Mouse (Mus musculus) c-Kit-positive CD71-positive TER-119-positive erythroid progenitor cells, embryonic 14.5 days (primary cell): ENCODE results near the gene Mmp8.

ENCODE experiments used
- DNase-seq: peaks from one replicate; pipeline ENCODE4 v3.0.0-alpha.2; 2013; ENCODE audit warnings: low spot score

Mmp8 gene

GRCm38 (mm10) chr9:7558221-7559017, at the start of gene Mmp8:
Gene Mmp8, plus strand, starts transcription at chr9:7558456.
- no peak for DNase-seq

GRCm38 (mm10) chr9:7509619-7510233, 48.5 kb upstream of the Mmp8 start:
- no peak for DNase-seq

- no peak for DNase-seq
These were observed 40.2 kb upstream of the Mmp8 start for GRCm38 (mm10) chr9:7517944-7518571.

GRCm38 (mm10) chr9:7526255-7526940, 31.9 kb upstream of the Mmp8 start:
- DNase-seq = no peak

GRCm38 (mm10) chr9:7542763-7543162, 15.5 kb upstream of the Mmp8 start:
- no peak for DNase-seq

GRCm38 (mm10) chr9:7544923-7545457, 13.3 kb upstream of the Mmp8 start:
- DNase-seq = no peak

- DNase-seq = no peak
These were observed 12.8 kb upstream of the Mmp8 start for GRCm38 (mm10) chr9:7545471-7545870.

- no peak for DNase-seq
These were observed 12.3 kb upstream of the Mmp8 start for GRCm38 (mm10) chr9:7545920-7546319.

- DNase-seq = no peak
These were observed 6.3 kb upstream of the Mmp8 start for GRCm38 (mm10) chr9:7551943-7552342.

GRCm38 (mm10) chr9:7553536-7553935, 4.7 kb upstream of the Mmp8 start:
- DNase-seq = no peak

GRCm38 (mm10) chr9:7554382-7554781, 3.9 kb upstream of the Mmp8 start:
- DNase-seq = no peak

GRCm38 (mm10) chr9:7560026-7560425, 1.8 kb downstream of the Mmp8 start:
- DNase-seq = no peak

- DNase-seq = no peak
These were observed 9.1 kb downstream of the Mmp8 start for GRCm38 (mm10) chr9:7567376-7567775.

- no peak for DNase-seq
These were observed 9.7 kb downstream of the Mmp8 start for GRCm38 (mm10) chr9:7567923-7568322.

- DNase-seq = no peak
These were observed 12.2 kb downstream of the Mmp8 start for GRCm38 (mm10) chr9:7570485-7570884.

- DNase-seq = no peak
These were observed 12.9 kb downstream of the Mmp8 start, which contains the start of gene Mmp27 for GRCm38 (mm10) chr9:7571162-7571561. Gene Mmp27, plus strand, starts transcription at chr9:7571396.

- no peak for DNase-seq
These were observed 13.9 kb downstream of the Mmp8 start for GRCm38 (mm10) chr9:7572188-7572587.

GRCm38 (mm10) chr9:7572663-7573308, 14.5 kb downstream of the Mmp8 start:
- DNase-seq = no peak

GRCm38 (mm10) chr9:7575526-7575925, 17.3 kb downstream of the Mmp8 start:
- no peak for DNase-seq

- no peak for DNase-seq
These were observed 19.1 kb downstream of the Mmp8 start for GRCm38 (mm10) chr9:7577371-7577770.

GRCm38 (mm10) chr9:7590063-7590462, 31.8 kb downstream of the Mmp8 start:
- DNase-seq = no peak
